Mouse (Mus musculus) lung, postnatal 0 days (tissue): ENCODE data around the gene Arid4b.

Experiments used
- CTCF ChIP-seq: IDR thresholded peaks from 2 replicates; pipeline ENCODE4 v1.5.1; 2016; ENCODE audit warnings: antibody characterized with exemption, mild to moderate bottlenecking
- EP300 ChIP-seq: IDR thresholded peaks from 2 replicates; pipeline ENCODE4 v1.6.1; 2016; ENCODE audit warnings: antibody characterized with exemption, mild to moderate bottlenecking, control low read depth

DNA sequence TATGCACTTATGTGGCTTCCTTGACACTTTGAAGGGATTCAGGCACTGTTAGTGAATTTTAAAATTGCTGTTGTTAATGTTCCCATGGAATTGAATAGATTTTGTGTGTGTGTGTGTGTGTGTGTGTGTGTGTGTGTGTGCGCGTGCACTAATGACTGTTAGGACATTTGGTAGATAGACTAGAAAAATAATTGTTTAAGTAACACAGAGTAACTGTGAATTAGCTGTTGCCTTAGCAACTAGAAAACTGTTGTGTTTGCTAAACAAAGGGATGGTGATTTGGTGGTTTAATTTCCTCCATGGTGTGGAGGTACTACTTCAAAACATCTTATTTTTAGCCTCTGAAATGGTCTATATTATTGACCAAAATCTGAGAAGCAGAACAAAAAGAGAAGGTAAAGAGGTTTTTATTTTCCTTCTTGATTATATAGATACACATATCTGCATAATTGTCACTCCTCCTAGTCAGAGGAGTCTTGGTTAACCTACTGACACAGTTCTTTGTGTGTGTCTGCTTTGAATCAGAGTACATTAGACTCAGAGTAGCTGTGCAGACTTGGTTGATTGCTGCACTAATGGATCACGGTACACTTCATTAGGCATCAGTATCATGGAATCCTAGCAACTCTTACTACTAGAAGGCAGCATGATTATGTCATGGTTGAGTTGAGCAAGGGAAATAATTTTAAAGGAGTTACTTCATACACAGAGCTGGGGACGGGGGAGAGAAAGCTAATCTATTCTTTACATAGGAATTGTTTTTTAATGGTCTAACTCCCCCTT lies 50.9 kb downstream of the Arid4b start:
- TF ChIP-seq CTCF, result no peak
- no peak for TF ChIP-seq EP300
